ENCODE assay signal across 10 mouse cellular contexts in genomic region chr8:34472434-34472833, GRCm38 (mm10).
DNase-seq lines count a peak whose midpoint lies in the region; ATAC-seq and TF ChIP-seq lines count a peak whose summit lies in the region.
"Had no signal": no experiment of that assay in that cellular context is flagged by ENCODE, and none has a peak within 500 bp of the region (broad histone marks: within the 10 kb centered on the region; RNA-seq: fewer than 3 reads in every experiment).

No protein-coding gene starts in this region.

- no peaks in the 10 kb centered on the region for H3K36me3 ChIP-seq in heart, embryonic 11.5 days (ENCODE audit: control insufficient read depth, insufficient read depth, low read length)
- H3K36me3 ChIP-seq in forebrain, embryonic 14.5 days (ENCODE audit: control insufficient read depth, insufficient read depth, low read length), result no peaks in the 10 kb centered on the region
- no peaks in the 10 kb centered on the region for H3K36me3 ChIP-seq in limb, embryonic 14.5 days (ENCODE audit: control insufficient read depth, insufficient read depth, low read length)

- H3K4me2 ChIP-seq in heart, embryonic 11.5 days, result peak overlapping the region; percentile 37
- 0 out of 2 replicates have a peak overlapping the region, but pooled peaks have one; percentile 6 for H3K4me2 ChIP-seq in forebrain, embryonic 14.5 days (ENCODE audit: low read length)
- no peak overlapping the region for H3K4me2 ChIP-seq in limb, embryonic 14.5 days (replicated peaks; ENCODE audit: low read depth, low read length, severe bottlenecking)
- H3K4me2 ChIP-seq: liver, embryonic 11.5 days had no signal

- TF ChIP-seq POLR2A in brain, embryonic 14.5 days (IDR thresholded peaks at IDR 0.05; ENCODE audit: borderline replicate concordance, extremely low read depth, insufficient read depth, insufficient read length, poor library complexity, severe bottlenecking), result no peak
- TF ChIP-seq POLR2A in limb, embryonic 14.5 days (IDR thresholded peaks at IDR 0.05; ENCODE audit: borderline replicate concordance, extremely low read depth, insufficient read depth, insufficient read length), result no peak

- WGBS in heart, embryonic 11.5 days (ENCODE audit: insufficient replicate concordance), result 13% methylated on average over 8 of the region's 8 CpGs
- 28% methylated on average over 8 of the region's 8 CpGs for WGBS in forebrain, embryonic 14.5 days
- WGBS in limb, embryonic 14.5 days, result 22% methylated on average over 8 of the region's 8 CpGs

- H3K4me1 ChIP-seq in heart, embryonic 11.5 days (ENCODE audit: control insufficient read depth, insufficient read depth, low read length), result peaks cover 36% of the 10 kb centered on the region
- no peaks in the 10 kb centered on the region; the same call in 1 of the 2 replicates for H3K4me1 ChIP-seq in forebrain, embryonic 14.5 days (ENCODE audit: control insufficient read depth, insufficient read depth, low read length)
- peaks cover 10% of the 10 kb centered on the region for H3K4me1 ChIP-seq in limb, embryonic 14.5 days (ENCODE audit: control insufficient read depth, insufficient read depth, low read length)

- no peak overlapping the region for H3K9ac ChIP-seq in heart, embryonic 11.5 days (ENCODE audit: low read depth, low read length)
- no peak overlapping the region for H3K9ac ChIP-seq in forebrain, embryonic 14.5 days (ENCODE audit: low read length)
- no peak overlapping the region for H3K9ac ChIP-seq in limb, embryonic 14.5 days (ENCODE audit: low read depth, low read length, severe bottlenecking)

- peak overlapping the region; percentile 54; the same call in 1 of the 2 replicates for H3K27ac ChIP-seq in heart, embryonic 11.5 days (ENCODE audit: low read depth, low read length)
- 0 out of 2 replicates have a peak overlapping the region, but pooled peaks have one; percentile 22 for H3K27ac ChIP-seq in forebrain, embryonic 14.5 days (ENCODE audit: low read depth, low read length)
- no peak overlapping the region for H3K27ac ChIP-seq in limb, embryonic 14.5 days (replicated peaks; ENCODE audit: low read depth, low read length)

- no peak for DNase-seq in heart, adult 8-10 months (ENCODE audit: low spot score)
- DNase-seq in brain, embryonic 14.5 days (ENCODE audit: low read depth), result peak; percentile 29
- DNase-seq in forebrain, embryonic 14.5 days (ENCODE audit: low spot score), result no peak
- no peak for DNase-seq in limb, embryonic 14.5 days (ENCODE audit: low spot score)
- no peak for DNase-seq in cerebellum, adult 9-11 months
- no peak for DNase-seq in Muller cell, postnatal 12 days (ENCODE audit: inconsistent ontology term)

- no peak for ATAC-seq in heart, embryonic 11.5 days (replicated peaks; ENCODE audit: insufficient number of reproducible peaks, low FRiP score, low TSS enrichment)
- ATAC-seq in forebrain, embryonic 14.5 days, result 0 out of 2 replicates have a peak, but pooled peaks have one; percentile 18
- ATAC-seq in limb, embryonic 14.5 days (ENCODE audit: low FRiP score, low read depth), result peak; percentile 57; the same call in 1 of the 2 replicates
- ATAC-seq in cerebellum, adult (ENCODE audit: insufficient number of reproducible peaks, low FRiP score, low TSS enrichment), result no peak
- ATAC-seq: inflammation-experienced regulatory T-cells, adult 6 months had no signal

- TF ChIP-seq CTCF in brain, embryonic 14.5 days (IDR thresholded peaks at IDR 0.05; ENCODE audit: borderline replicate concordance, extremely low read depth, insufficient read depth, insufficient read length), result no peak

- H3K27me3 ChIP-seq in heart, embryonic 11.5 days (ENCODE audit: control insufficient read depth, insufficient read depth, low read length), result no peaks in the 10 kb centered on the region
- no peaks in the 10 kb centered on the region for H3K27me3 ChIP-seq in forebrain, embryonic 14.5 days (replicated peaks; ENCODE audit: control insufficient read depth, insufficient read depth, low read length)
- H3K27me3 ChIP-seq in limb, embryonic 14.5 days (ENCODE audit: control insufficient read depth, insufficient read depth, low read length), result no peaks in the 10 kb centered on the region

- no peaks in the 10 kb centered on the region for H3K9me3 ChIP-seq in heart, embryonic 11.5 days (replicated peaks; ENCODE audit: control insufficient read depth, low read length)
- H3K9me3 ChIP-seq in forebrain, embryonic 14.5 days (replicated peaks; ENCODE audit: control insufficient read depth, low read length), result no peaks in the 10 kb centered on the region
- H3K9me3 ChIP-seq in limb, embryonic 14.5 days (ENCODE audit: control insufficient read depth, low read length), result no peaks in the 10 kb centered on the region

- no peak overlapping the region for H3K4me3 ChIP-seq in heart, embryonic 11.5 days (ENCODE audit: low read depth, low read length)
- no peak overlapping the region for H3K4me3 ChIP-seq in forebrain, embryonic 14.5 days (ENCODE audit: low read depth, low read length)
- H3K4me3 ChIP-seq in limb, embryonic 14.5 days (replicated peaks; ENCODE audit: low read length), result no peak overlapping the region

Comparison
In these comparisons a context has a peak if more than half of its experiments do, and no peak if none do; other contexts are left out.
1. ATAC-seq: peak in forebrain, embryonic 14.5 days (single experiment) and limb, embryonic 14.5 days (single experiment); none in heart, embryonic 11.5 days (single experiment) and cerebellum, adult (single experiment).